Mouse (Mus musculus) telencephalon, adult 2 months (tissue): ENCODE data around the gene D130043K22Rik.

Experiments used
- DNase-seq: peaks from one replicate; pipeline ENCODE4 v3.0.0-alpha.2; 2011; ENCODE audit warnings: low read depth, low spot score

D130043K22Rik gene

GRCm38 (mm10) chr13:24945567-24945966, 100.6 kb downstream of the D130043K22Rik start:
- DNase-seq = no peak

GRCm38 (mm10) chr13:24947158-24947557, 102.2 kb downstream of the D130043K22Rik start:
- DNase-seq = no peak

GRCm38 (mm10) chr13:24948870-24949269, 103.9 kb downstream of the D130043K22Rik start:
- no peak for DNase-seq
